Mouse (Mus musculus) cerebellum, postnatal 25 days (tissue): ENCODE data around the gene C8g.
A peak's percentile ranks its signal among the peaks of the same experiment; 100 is the strongest.

Experiments
- DNase-seq, 2 experiments: peaks; one replicate each; pipeline ENCODE4 v3.0.0; 2021; ENCODE audit warnings: mixed read lengths in 2 of 2

C8g gene

GRCm38 (mm10) chr2:25501593-25502486, at the start of gene C8g:
C8g (minus strand) TSS chr2:25501719.
- DNase-seq: peak; percentile 42 to 66

- peak; percentile 72 to 81 for DNase-seq
Observed at GRCm38 (mm10) chr2:25551186-25551585, 49.7 kb upstream of the C8g start.

GRCm38 (mm10) chr2:25549021-25549991, 47.8 kb upstream of the C8g start:
- no peak for DNase-seq

- peak; percentile 98 to 99 for DNase-seq
Observed at GRCm38 (mm10) chr2:25546811-25547491, 45.4 kb upstream of the C8g start, which contains the start of gene Traf2. Traf2 (minus strand) TSS chr2:25546940.

GRCm38 (mm10) chr2:25545996-25546810, 44.7 kb upstream of the C8g start:
- DNase-seq: no peak

- DNase-seq: no peak
Observed at GRCm38 (mm10) chr2:25541644-25542367, 40.3 kb upstream of the C8g start.

- DNase-seq: no peak
Observed at GRCm38 (mm10) chr2:25540541-25540948, 39.0 kb upstream of the C8g start.

- no peak for DNase-seq
Observed at GRCm38 (mm10) chr2:25536531-25536930, 35.0 kb upstream of the C8g start.

- DNase-seq: no peak
Observed at GRCm38 (mm10) chr2:25534866-25535182, 33.3 kb upstream of the C8g start.

GRCm38 (mm10) chr2:25534178-25534865, 32.8 kb upstream of the C8g start:
- DNase-seq: peak; percentile 88 to 92

GRCm38 (mm10) chr2:25533707-25534106, 32.2 kb upstream of the C8g start:
- no peak for DNase-seq

- no peak for DNase-seq
Observed at GRCm38 (mm10) chr2:25526510-25527302, 25.2 kb upstream of the C8g start.

- DNase-seq: no peak
Observed at GRCm38 (mm10) chr2:25509912-25510311, 8.4 kb upstream of the C8g start.

GRCm38 (mm10) chr2:25506964-25507363, 5.4 kb upstream of the C8g start:
- peak in 1 of 2 experiments; percentile 45 for DNase-seq

GRCm38 (mm10) chr2:25505860-25506259, 4.3 kb upstream of the C8g start:
- peak; percentile 61 for DNase-seq

GRCm38 (mm10) chr2:25505000-25505399, 3.5 kb upstream of the C8g start:
- DNase-seq: peak in 1 of 2 experiments; percentile 19

GRCm38 (mm10) chr2:25504538-25504937, 3.0 kb upstream of the C8g start:
- DNase-seq: no peak

- DNase-seq: no peak
Observed at GRCm38 (mm10) chr2:25502726-25503125, 1.2 kb upstream of the C8g start.

- peak; percentile 90 to 91 for DNase-seq
Observed at GRCm38 (mm10) chr2:25500576-25501405, 728 bp downstream of the C8g start, which contains the start of gene Fbxw5. Fbxw5 (plus strand) TSS chr2:25500750.
